Mouse (Mus musculus) heart, embryonic 15.5 days (tissue): Measurements from ENCODE around the gene 9130230L23Rik. TPM values are rescaled to one million over a fixed set of nuclear protein-coding genes. Genes with fewer than 3 reads are reported as not detected.
A peak's percentile ranks its signal among the peaks of the same experiment; 100 is the strongest.
"Not testable (repeated sequence)": the region's sequence is repeated elsewhere in the genome, so short reads cannot be mapped to it uniquely, and the experiment has no call there.

Experiments used
- ATAC-seq: fragments of 200-750 bp; cut with Nextera tagmentation; replicated peaks from 2 replicates; pipeline ENCODE4 v1.8.0; 2017; ENCODE audit warnings: low read depth, moderate TSS enrichment; ENCODE audit not compliant: insufficient number of reproducible peaks, insufficient read depth, low FRiP score
- H3K27ac ChIP-seq: fragments of 300-500 bp; sonication (generic); 2 replicates; pipeline ENCODE4 v1.5.1; 2015; ENCODE audit warnings: mild to moderate bottlenecking, inconsistent platforms
- H3K27me3 ChIP-seq: fragments of 300-500 bp; sonication (generic); 2 replicates; pipeline ENCODE4 v1.6.1; 2015; ENCODE audit warnings: inconsistent platforms
- H3K36me3 ChIP-seq: fragments of 300-500 bp; sonication (generic); 2 replicates; pipeline ENCODE4 v1.6.1; 2015; ENCODE audit warnings: mild to moderate bottlenecking, inconsistent platforms
- H3K4me1 ChIP-seq: fragments of 300-500 bp; sonication (generic); replicated peaks from 2 replicates; pipeline ENCODE4 v1.6.1; 2015; ENCODE audit warnings: inconsistent platforms
- H3K4me2 ChIP-seq: fragments of 300-500 bp; sonication (generic); 2 replicates; pipeline ENCODE4 v1.6.1; 2015; ENCODE audit warnings: inconsistent platforms, mild to moderate bottlenecking, moderate library complexity
- H3K4me3 ChIP-seq: fragments of 300-500 bp; sonication (generic); 2 replicates; pipeline ENCODE4 v1.5.1; 2015; ENCODE audit warnings: mild to moderate bottlenecking, inconsistent platforms
- H3K9ac ChIP-seq: fragments of 300-500 bp; sonication (generic); 2 replicates; pipeline ENCODE4 v1.6.1; 2015; ENCODE audit warnings: mild to moderate bottlenecking, inconsistent platforms
- H3K9me3 ChIP-seq: fragments of 300-500 bp; sonication (generic); replicated peaks from 2 replicates; pipeline ENCODE4 v1.6.1; 2016; ENCODE audit warnings: inconsistent platforms
- WGBS: fragments of 180-500 bp; shearing (Covaris S2); methylation state at CpG from one replicate; pipeline ENCODE4 v1.1.7; 2015; ENCODE audit warnings: mixed read lengths; 5-methylcytosine and 5-hydroxymethylcytosine counted together
- polyA plus RNA-seq: library from polyadenylated mRNA; unstranded; fragments of >200 nt; fragmentation: Nextera tagmentation; extraction: Ambion mirVana; gene quantifications from 2 replicates; pipeline ENCODE4 v1.2.1, GENCODE M21; 2015

Gene 9130230L23Rik
- polyA plus RNA-seq, 1 experiment from 2014 or later, result 0.13 TPM

- Histone ChIP-seq H3K4me3 (no peak overlapping the region), H3K9me3 (no peaks in the 10 kb centered on the region), H3K4me2 (no peak overlapping the region), H3K36me3 (no peaks in the 10 kb centered on the region), H3K4me1 (peaks cover 14% of the 10 kb centered on the region), H3K27ac (no peak overlapping the region), H3K27me3 (no peaks in the 10 kb centered on the region), H3K9ac (no peak overlapping the region)
- ATAC-seq, result no peak
- WGBS, result 67% methylated on average over 5 of the region's 5 CpGs
Measured at GRCm38 (mm10) chr5:66001232-66001631, 2.9 kb downstream of the 9130230L23Rik start.

- H3K9ac ChIP-seq, result no peak overlapping the region
- ATAC-seq, result 0 out of 2 replicates have a peak, but pooled peaks have one; percentile 22
- peaks cover 14% of the 10 kb centered on the region for H3K4me1 ChIP-seq
- no peak overlapping the region for H3K4me2 ChIP-seq
- WGBS, result 60% methylated on average over 6 of the region's 6 CpGs
- no peaks in the 10 kb centered on the region for H3K9me3 ChIP-seq
- H3K27me3 ChIP-seq, result no peaks in the 10 kb centered on the region
- no peaks in the 10 kb centered on the region for H3K36me3 ChIP-seq
- H3K27ac ChIP-seq, result no peak overlapping the region
- no peak overlapping the region for H3K4me3 ChIP-seq
Measured at GRCm38 (mm10) chr5:66000567-66001125, 3.4 kb downstream of the 9130230L23Rik start.

GRCm38 (mm10) chr5:66000074-66000473, 4.0 kb downstream of the 9130230L23Rik start:
- H3K4me3 ChIP-seq, result no peak overlapping the region
- H3K36me3 ChIP-seq, result no peaks in the 10 kb centered on the region
- H3K27ac ChIP-seq, result no peak overlapping the region
- H3K9ac ChIP-seq, result no peak overlapping the region
- no peak for ATAC-seq
- no peak overlapping the region for H3K4me2 ChIP-seq
- H3K27me3 ChIP-seq, result no peaks in the 10 kb centered on the region
- H3K4me1 ChIP-seq, result peaks cover 11% of the 10 kb centered on the region
- no peaks in the 10 kb centered on the region for H3K9me3 ChIP-seq
- WGBS, result 75% methylated on average over 7 of the region's 7 CpGs

- Histone ChIP-seq H3K4me3 (no peak overlapping the region), H3K4me2 (no peak overlapping the region), H3K9me3 (no peaks in the 10 kb centered on the region), H3K9ac (no peak overlapping the region), H3K27me3 (no peaks in the 10 kb centered on the region), H3K36me3 (no peaks in the 10 kb centered on the region), H3K27ac (no peak overlapping the region), H3K4me1 (peaks cover 6% of the 10 kb centered on the region; the same call in 1 of the 2 replicates)
- WGBS, result 75% methylated on average over 7 of the region's 7 CpGs
- no peak for ATAC-seq
Measured at GRCm38 (mm10) chr5:65999106-65999505, 5.0 kb downstream of the 9130230L23Rik start.

- H3K27me3 ChIP-seq, result no peaks in the 10 kb centered on the region
- H3K4me1 ChIP-seq, result peaks cover 3% of the 10 kb centered on the region; the same call in 1 of the 2 replicates
- no peaks in the 10 kb centered on the region for H3K9me3 ChIP-seq
- H3K27ac ChIP-seq, result no peak overlapping the region
- ATAC-seq, result no peak
- H3K36me3 ChIP-seq, result no peaks in the 10 kb centered on the region
- no peak overlapping the region for H3K9ac ChIP-seq
- H3K4me2 ChIP-seq, result no peak overlapping the region
- no peak overlapping the region for H3K4me3 ChIP-seq
Measured at GRCm38 (mm10) chr5:65997813-65998212, 6.3 kb downstream of the 9130230L23Rik start.

- no peak overlapping the region for H3K27ac ChIP-seq
- ATAC-seq, result no peak
- no peaks in the 10 kb centered on the region for H3K36me3 ChIP-seq
- H3K4me3 ChIP-seq, result no peak overlapping the region
- no peak overlapping the region for H3K9ac ChIP-seq
- H3K9me3 ChIP-seq, result no peaks in the 10 kb centered on the region
- no peaks in the 10 kb centered on the region for H3K27me3 ChIP-seq
- no peak overlapping the region for H3K4me2 ChIP-seq
- WGBS, result 69% methylated on average over 6 of the region's 6 CpGs
- H3K4me1 ChIP-seq, result 0 out of 2 replicates have a peak, but pooled peaks cover 3% of the 10 kb centered on the region
Measured at GRCm38 (mm10) chr5:65994643-65995042, 9.4 kb downstream of the 9130230L23Rik start.

GRCm38 (mm10) chr5:65991191-65991590, 12.9 kb downstream of the 9130230L23Rik start:
- H3K27me3 ChIP-seq, result no peaks in the 10 kb centered on the region
- H3K27ac ChIP-seq, result no peak overlapping the region
- H3K4me1 ChIP-seq, result 0 out of 2 replicates have a peak, but pooled peaks cover 3% of the 10 kb centered on the region
- H3K36me3 ChIP-seq, result no peaks in the 10 kb centered on the region
- no peak overlapping the region for H3K4me3 ChIP-seq
- no peaks in the 10 kb centered on the region for H3K9me3 ChIP-seq
- 75% methylated on average over 2 of the region's 2 CpGs for WGBS
- H3K4me2 ChIP-seq, result no peak overlapping the region
- no peak overlapping the region for H3K9ac ChIP-seq
- ATAC-seq, result no peak

- H3K9ac ChIP-seq, ATAC-seq, H3K4me2 ChIP-seq, H3K4me1 ChIP-seq, H3K4me3 ChIP-seq, H3K27ac ChIP-seq, H3K9me3 ChIP-seq, H3K36me3 ChIP-seq, H3K27me3 ChIP-seq: not testable (repeated sequence)
- WGBS, result 78% methylated on average over 3 of the region's 3 CpGs
Measured at GRCm38 (mm10) chr5:65987004-65987403, 17.1 kb downstream of the 9130230L23Rik start.

GRCm38 (mm10) chr5:65986426-65986825, 17.7 kb downstream of the 9130230L23Rik start:
- Histone ChIP-seq H3K9me3 (no peaks in the 10 kb centered on the region), H3K4me2 (no peak overlapping the region), H3K36me3 (no peaks in the 10 kb centered on the region), H3K4me1 (no peaks in the 10 kb centered on the region), H3K27ac (no peak overlapping the region), H3K4me3 (no peak overlapping the region), H3K9ac (no peak overlapping the region), H3K27me3 (no peaks in the 10 kb centered on the region)
- 93% methylated on average over 5 of the region's 5 CpGs for WGBS
- no peak for ATAC-seq

GRCm38 (mm10) chr5:65975731-65976130, 28.4 kb downstream of the 9130230L23Rik start:
- no peak overlapping the region for H3K27ac ChIP-seq
- no peaks in the 10 kb centered on the region for H3K4me1 ChIP-seq
- no peaks in the 10 kb centered on the region for H3K27me3 ChIP-seq
- no peak for ATAC-seq
- H3K4me2 ChIP-seq, result no peak overlapping the region
- no peaks in the 10 kb centered on the region for H3K36me3 ChIP-seq
- H3K9ac ChIP-seq, result no peak overlapping the region
- H3K4me3 ChIP-seq, result no peak overlapping the region
- no peaks in the 10 kb centered on the region for H3K9me3 ChIP-seq
- 86% methylated on average over 13 of the region's 13 CpGs for WGBS

GRCm38 (mm10) chr5:65973189-65973588, 30.9 kb downstream of the 9130230L23Rik start:
- WGBS, result 55% methylated on average over 2 of the region's 2 CpGs
- no peaks in the 10 kb centered on the region for H3K9me3 ChIP-seq
- no peaks in the 10 kb centered on the region for H3K27me3 ChIP-seq
- H3K36me3 ChIP-seq, result no peaks in the 10 kb centered on the region
- H3K4me2 ChIP-seq, result no peak overlapping the region
- no peak overlapping the region for H3K4me3 ChIP-seq
- no peak for ATAC-seq
- no peak overlapping the region for H3K9ac ChIP-seq
- H3K4me1 ChIP-seq, result no peaks in the 10 kb centered on the region; the same call in 1 of the 2 replicates
- no peak overlapping the region for H3K27ac ChIP-seq

GRCm38 (mm10) chr5:65968004-65968403, 36.1 kb downstream of the 9130230L23Rik start:
- WGBS, result 87% methylated on average over 3 of the region's 3 CpGs
- Histone ChIP-seq H3K9ac (no peak overlapping the region), H3K4me1 (no peaks in the 10 kb centered on the region; the same call in 1 of the 2 replicates), H3K27ac (no peak overlapping the region), H3K27me3 (no peaks in the 10 kb centered on the region), H3K36me3 (no peaks in the 10 kb centered on the region), H3K4me2 (no peak overlapping the region), H3K9me3 (no peaks in the 10 kb centered on the region), H3K4me3 (no peak overlapping the region)
- no peak for ATAC-seq
